Mouse (Mus musculus) testis, postnatal 10 days (tissue): ENCODE measurements at regions not wholly inside any gene's neighbourhood (a gene's known extent, or its start where the extent isn't known, plus 50 kb on each side); places are given as distances from the start of the nearest gene placed in this dataset.
A peak's percentile ranks its signal among the peaks of the same experiment; 100 is the strongest.
"Not testable (repeated sequence)": the region's sequence is repeated elsewhere in the genome, so short reads cannot be mapped to it uniquely, and the experiment has no call there.

Source experiments
- DNase-seq: peaks from one replicate; pipeline ENCODE4 v3.0.0; 2021; ENCODE audit warnings: low spot score

DNA sequence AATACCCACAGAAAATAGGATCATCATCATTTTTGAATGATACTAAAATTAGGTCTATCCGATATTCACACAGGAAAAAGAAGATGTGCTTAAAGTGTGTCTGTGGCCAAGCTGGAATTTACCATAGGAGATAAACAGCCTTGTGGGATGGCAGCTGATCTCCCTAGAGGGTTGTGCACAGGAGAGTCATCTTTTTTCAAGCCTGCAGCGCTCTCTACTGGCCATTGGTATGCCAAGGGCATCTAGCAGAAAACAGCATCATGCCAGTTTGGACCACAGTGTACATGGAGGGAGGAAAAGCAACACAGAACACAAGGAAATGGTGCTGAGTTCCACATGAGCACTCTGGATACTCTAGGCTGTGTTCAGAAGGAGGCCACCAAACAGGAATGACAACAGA lies 74.1 kb upstream of the Diaph3 start:
- DNase-seq, result peak; percentile 79

GRCm38 (mm10) chr14:87217042-87217441 lies 76.0 kb upstream of the Diaph3 start:
- no peak for DNase-seq

DNA sequence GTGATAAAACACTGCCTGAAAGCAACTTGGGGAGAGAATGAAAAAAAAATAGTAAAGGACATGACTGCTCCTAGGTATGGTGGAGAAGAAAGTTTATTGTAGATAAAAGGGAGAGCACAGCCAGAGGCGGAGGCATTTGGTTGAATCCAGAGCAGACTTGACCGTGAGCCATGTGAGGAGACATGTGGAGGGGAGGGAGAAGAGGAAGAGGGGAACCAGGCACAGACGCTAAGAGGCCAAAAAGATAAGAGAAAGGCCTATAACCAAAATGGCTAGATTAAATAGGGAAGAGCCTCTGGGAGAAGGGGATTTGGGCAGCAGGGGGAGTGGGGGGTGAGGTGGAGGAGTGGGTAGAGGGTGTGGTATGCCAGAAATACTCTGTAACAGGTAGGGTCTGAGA lies 78.9 kb upstream of the Diaph3 start:
- no peak for DNase-seq

- DNase-seq, result no peak
These were observed 83.8 kb upstream of the Diaph3 start for GRCm38 (mm10) chr14:87224870-87225269.

DNA sequence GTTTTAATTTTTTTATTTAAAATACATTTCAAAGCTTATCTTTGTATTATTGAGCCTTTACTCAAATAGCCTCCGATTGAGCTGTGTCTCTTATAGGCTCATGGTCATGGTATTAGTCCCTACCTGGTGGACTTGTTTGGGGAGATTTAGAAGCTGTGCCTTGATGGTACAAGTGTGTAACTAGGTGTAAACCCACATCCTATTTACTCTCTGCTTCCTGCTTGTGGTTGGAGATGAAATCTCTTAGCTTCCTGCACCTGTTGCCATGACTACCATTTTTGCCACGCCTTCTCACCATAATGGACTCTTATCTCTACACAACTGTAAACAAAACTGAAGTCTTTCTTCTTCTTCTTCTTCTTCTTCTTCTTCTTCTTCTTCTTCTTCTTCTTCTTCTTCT lies 108.2 kb upstream of the Diaph3 start:
- DNase-seq, result no peak

DNA sequence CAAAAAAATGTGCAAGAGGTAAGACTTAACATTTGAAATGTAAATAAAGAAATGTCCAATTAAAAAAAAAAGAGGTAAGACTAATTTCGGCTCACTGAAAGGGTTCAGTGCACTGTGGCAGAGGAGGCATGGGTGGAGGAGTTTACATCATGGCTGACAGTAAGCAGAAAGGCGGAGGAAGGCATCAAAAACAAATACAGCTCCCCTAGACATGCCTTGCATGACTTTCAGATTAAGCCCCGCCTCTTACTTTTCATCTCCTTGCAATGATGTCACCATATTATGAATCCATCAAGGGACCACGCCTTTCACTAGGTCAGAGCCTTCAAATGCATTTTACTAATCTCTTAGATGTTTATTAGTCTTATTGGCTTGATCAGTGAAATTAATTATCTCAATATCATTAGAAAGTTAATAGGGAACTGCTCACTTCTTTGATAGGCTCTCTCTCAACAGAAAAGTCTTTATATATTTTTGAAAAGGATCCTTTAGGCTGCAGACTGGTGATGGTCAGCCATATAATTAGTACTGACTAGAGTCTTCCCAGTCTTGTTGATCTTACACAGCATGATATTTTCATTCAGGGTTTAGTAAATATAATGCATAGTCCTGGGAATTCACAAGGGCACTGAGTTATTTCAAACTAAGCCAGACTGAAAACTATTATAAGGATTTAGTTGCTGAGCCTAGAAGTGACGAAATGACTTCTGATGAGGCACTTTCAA lies 114.6 kb upstream of the Diaph3 start:
- DNase-seq, result no peak

GRCm38 (mm10) chr14:87261726-87262125 lies 120.7 kb upstream of the Diaph3 start:
- DNase-seq, result no peak

- no peak for DNase-seq
These were observed 123.8 kb upstream of the Diaph3 start for GRCm38 (mm10) chr14:87264826-87265225.

DNA sequence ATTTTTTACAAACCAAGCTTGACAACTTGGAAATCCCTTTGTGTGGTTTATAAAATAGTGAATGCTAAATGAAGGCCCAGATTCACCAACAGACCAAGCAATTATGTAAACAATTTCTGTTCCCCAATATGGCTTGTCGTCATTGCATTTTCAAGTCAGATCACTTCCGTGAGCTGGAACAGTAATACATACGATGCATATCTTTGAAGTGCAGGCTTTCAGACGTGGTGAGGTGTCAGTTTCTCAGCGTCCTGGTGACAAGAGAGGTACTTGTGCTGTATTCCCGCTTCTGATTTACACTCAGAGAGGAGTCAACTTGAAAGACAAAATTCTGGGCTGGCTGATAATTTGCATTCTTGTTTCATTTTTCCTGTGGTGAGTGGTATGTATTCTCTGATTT lies 125.3 kb upstream of the Diaph3 start:
- DNase-seq, result no peak

GRCm38 (mm10) chr14:87289266-87289665 lies 127.2 kb upstream of the Tdrd3 start:
- not testable (repeated sequence) for DNase-seq

DNA sequence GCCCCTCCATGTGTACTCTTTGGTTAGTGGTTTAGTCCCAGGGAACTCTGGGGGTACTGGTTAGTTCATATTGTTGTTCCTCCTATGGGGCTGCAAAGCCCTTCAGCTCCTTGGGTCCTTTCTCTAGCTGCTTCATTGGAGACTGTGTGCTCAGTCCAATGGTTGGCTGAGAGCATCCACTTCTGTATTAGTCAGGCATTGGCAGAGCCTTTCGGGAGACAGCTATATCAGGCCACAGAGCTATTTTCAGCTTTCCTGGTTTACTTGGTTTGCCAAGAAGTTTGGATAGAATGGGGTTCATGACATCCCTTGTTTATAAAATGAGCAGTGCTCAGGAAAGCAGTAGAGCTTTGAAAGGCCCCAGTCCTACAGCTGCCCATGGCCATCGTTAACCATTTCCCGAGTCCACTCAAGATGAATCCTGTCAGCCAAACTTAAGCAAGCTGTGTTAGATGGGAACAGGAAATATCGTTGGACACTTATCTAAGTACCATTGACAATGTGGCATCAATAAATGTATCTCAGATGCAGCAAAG lies 126.7 kb upstream of the Tdrd3 start:
- DNase-seq, result no peak

DNA sequence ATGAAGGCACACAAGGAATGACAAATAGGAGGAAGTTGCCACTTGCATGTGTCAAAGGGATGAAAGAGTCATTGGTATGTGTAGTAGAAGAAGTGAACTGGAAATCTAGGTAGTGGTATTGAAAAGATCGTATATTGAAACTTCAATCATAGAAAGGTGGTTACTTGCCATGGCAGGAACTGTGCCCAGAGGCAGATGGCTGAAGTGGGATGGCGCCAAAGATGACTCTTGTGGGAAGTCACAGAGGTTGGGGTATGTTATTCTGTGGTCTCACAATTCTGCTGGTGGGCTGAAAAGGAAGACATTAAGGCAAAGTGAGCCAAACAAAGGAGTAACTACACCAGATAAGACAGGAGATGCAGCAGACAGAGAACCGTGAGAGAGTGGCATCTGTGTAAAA lies 121.2 kb upstream of the Tdrd3 start:
- DNase-seq, result no peak

- no peak for DNase-seq
These were observed 119.3 kb upstream of the Tdrd3 start for GRCm38 (mm10) chr14:87297160-87297559.

DNA sequence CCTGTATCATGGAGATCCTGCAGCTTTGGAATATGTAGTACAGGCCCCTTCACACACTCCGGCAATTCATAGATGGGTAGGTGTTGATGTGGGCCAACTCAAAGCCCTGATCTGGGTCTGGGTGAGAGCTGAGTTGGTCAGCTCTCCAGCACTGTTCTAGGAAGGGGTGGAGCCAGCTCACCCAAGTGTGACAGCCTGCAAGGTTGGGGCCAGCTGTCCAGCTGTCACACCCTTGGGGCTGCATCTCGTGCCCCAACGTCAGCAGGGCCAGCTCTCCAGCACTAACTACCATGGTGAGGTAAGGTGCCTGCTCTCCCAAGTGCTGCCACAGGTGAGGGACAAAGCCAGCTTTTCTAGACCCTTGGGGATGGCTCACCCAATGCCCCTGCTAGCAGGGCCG lies 115.6 kb upstream of the Tdrd3 start:
- DNase-seq, result no peak

DNA sequence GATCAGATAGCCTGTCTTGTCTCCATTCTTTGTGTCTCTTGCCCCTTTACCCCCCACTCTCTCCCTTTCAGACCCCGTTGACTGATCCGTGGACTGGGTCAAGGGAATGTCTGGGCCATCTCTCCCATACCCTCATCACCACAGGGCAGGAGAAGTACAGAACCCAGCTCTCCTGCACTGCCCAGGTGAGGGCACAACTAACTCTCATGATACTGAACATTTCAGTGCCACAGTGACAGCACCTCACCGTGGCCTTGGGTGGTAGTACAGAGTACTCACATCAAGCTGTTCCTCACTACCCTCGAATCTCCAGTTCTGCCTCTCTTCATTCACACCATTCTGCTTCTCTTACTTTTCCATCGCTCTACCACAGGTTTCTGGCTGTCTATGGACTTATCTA lies 114.9 kb upstream of the Tdrd3 start:
- no peak for DNase-seq

GRCm38 (mm10) chr14:87305481-87305880 lies 111.0 kb upstream of the Tdrd3 start:
- DNase-seq, result no peak

DNA sequence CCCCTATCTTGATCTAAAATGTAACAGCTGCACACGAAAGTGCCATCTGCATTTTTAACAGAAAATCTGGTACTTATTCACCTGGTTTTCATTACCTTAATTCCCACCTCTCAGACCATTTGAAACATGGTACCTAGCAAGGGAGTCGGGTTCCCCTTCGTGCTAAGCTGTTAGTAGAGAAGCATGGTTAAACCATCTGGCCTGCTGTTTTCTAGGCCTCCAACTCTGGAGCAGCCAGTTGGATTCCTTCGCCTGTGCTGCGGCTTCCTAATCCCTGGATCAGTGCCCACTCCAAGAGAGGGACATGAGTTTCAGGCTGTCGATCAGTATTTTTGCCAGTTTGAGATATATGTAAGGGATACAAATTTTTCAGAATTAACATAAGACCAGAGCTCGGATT lies 110.4 kb upstream of the Tdrd3 start:
- DNase-seq, result no peak

DNA sequence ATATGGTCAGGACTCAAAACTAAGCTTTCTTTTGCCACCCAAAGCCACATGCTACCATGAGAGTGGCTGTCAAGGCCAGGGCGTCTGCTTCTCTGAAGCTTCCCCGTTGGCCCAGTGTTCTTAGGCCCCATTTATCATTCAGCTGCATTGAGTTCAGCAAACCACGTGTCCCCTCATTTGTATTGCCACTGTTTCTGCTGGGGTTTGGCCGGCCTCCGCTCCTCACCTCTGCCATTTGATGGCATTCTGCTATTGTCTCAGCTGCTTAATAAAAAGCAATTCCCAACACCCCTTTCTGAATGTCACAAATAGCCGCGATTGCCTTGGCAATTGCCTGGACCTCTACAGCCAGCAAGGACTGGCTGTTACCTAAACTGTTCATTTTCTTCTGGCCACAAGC lies 108.4 kb upstream of the Tdrd3 start:
- no peak for DNase-seq

DNA sequence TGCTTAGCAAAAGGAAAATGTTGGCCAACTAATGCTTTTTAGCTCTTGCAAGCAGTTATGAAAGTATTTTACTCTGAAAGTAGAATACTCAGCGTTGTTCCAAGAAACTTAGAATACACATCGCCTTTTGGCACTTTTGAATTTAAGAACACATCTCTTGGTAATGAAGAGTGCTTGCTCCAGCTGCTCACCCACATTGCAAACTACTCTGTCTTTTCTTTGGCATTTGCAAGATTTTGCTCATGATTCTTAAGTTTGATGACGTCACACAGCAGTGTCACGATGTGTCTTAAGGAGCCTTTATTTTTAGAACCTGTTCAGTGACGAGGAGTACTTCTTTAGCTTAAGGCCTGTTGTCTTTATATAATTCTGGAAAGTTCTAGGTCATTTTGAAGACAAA lies 104.1 kb upstream of the Tdrd3 start:
- no peak for DNase-seq

DNA sequence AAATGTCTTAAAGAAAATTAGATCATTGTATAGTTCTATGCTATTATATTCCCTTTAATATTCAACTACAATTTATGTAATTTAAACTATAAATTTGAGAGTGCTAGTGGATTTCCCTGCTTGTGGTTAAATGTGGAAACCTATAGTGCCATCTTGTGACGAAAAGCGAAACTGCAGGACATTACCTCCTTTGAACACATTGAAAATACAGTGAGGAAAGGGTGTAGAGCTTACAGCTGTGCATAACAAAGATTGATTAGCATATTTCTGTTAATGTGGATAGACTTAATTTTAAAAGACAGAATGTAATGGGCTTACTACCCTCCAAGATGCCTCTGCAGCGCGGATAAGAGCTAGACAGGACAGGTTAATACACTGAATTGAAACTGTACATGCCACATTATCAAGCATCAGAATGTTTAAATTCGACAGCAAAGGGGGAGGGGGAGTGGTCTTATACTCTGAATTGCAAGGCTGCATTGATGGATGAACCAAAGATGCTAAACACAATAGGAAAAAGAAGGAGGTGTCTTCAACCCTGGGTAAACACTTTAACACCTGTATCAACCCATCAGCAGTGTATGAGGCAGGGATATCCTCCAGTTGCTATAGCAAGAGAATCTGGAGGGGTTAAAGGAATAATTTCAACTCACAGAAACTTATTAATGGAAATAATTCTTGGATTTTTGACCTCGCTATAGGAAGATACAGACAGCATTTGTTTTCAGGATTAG lies 101.3 kb upstream of the Tdrd3 start:
- peak; percentile 69 for DNase-seq

- DNase-seq, result no peak
These were observed 88.6 kb upstream of the Tdrd3 start for GRCm38 (mm10) chr14:87327841-87328240.

DNA sequence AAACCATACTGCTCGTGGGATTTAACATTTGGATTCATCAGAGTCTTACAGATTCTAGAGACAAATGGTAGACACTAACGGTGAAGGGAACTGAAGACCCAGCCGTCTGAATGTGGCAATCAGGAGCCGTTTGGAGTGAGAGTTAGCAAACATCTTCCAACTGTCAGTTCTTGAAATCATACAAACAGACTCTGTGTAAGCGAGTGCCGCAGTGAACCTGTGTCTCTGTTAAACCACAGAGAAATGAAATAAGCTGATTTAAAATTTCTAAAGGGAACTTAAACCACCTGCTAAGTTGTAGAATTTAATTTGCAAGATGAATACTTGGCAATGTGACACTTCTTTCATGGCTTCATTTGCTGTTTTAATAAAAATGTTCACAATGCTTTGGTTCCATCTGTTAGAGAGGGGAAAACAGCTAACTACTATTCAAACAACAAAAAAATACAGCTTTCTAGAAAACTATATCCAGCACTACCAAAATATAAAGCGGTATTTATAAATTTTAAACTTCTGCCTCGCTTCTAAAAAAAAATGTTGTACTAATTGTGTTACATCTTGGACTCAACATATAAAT lies 78.4 kb upstream of the Tdrd3 start:
- DNase-seq, result no peak

GRCm38 (mm10) chr14:87344540-87344939 lies 71.9 kb upstream of the Tdrd3 start:
- DNase-seq, result no peak
